Mouse (Mus musculus) cerebellum, adult 2 months (tissue): Measurements from ENCODE around the gene Son.
"Not testable (repeated sequence)": the region's sequence is repeated elsewhere in the genome, so short reads cannot be mapped to it uniquely, and the experiment has no call there.

Source experiments
- CTCF ChIP-seq: fragments of 200-500 bp; IDR thresholded peaks from 2 replicates; pipeline ENCODE4 v1.5.1; 2011; ENCODE audit warnings: low read depth, mild to moderate bottlenecking, control low read depth, low read length, moderate library complexity, borderline replicate concordance; ENCODE audit not compliant: insufficient read depth
- POLR2A ChIP-seq: fragments of 200-500 bp; IDR thresholded peaks from 2 replicates; pipeline ENCODE4 v1.6.1; 2011; ENCODE audit warnings: low read length, control low read depth, borderline replicate concordance; ENCODE audit not compliant: insufficient read depth

DNA sequence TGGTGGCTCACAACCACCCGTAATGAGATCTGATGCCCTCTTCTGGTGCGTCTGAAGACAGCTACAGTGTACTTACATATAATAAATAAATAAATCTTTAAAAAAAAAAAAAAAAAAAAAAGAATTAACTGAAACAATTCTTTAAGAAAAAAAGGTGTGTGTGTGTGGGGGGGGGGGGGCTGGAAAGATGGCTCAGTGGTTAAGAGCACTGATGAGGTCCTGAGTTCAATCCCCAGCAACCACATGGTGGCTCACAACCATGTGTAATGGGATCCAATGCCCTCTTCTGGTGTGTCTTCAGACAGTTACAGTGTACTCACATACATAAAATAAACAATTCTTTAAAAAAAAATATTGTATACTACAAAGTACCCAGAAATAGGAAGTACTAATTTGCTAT is 1.9 kb upstream of the Son start:
- TF ChIP-seq CTCF, POLR2A: not testable (repeated sequence)
